Mouse (Mus musculus): ENCODE measurements at regions not wholly inside any gene's neighbourhood (a gene's known extent, or its start where the extent isn't known, plus 50 kb on each side); places are given as distances from the start of the nearest gene placed in this dataset.

DNA sequence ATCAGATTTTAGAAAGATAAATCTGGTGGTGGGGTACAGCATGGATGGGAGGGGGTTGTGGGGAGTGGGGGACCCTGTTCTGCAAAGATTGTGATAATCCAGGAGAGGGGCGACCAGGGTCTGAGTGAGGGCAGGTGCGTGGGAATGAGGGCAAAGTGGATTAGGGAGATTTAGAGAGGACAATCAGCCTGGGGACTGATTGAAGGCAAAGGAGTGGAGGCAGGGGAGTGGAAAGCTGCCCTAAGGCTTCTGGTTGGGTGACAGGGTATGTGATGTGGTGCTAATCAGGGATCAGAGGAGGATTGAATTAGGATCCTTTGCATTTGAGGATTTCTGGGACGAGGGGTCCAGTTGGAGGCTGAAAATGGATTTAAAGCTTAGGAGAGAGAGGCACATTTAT is 64.3 kb upstream of the 1700012A03Rik start:
- no peak for TF ChIP-seq CTCF (IDR thresholded peaks at IDR 0.05; ENCODE audit: low read depth)
- TF ChIP-seq EP300 (IDR thresholded peaks at IDR 0.05; ENCODE audit: low read depth): no peak
